Mouse (Mus musculus) right cerebral cortex, postnatal 14 days (tissue): ENCODE measurements around the gene Erc1.

Experiments
- DNase-seq: peaks from one replicate; pipeline ENCODE4 v3.0.0; 2022

Gene Erc1

DNA sequence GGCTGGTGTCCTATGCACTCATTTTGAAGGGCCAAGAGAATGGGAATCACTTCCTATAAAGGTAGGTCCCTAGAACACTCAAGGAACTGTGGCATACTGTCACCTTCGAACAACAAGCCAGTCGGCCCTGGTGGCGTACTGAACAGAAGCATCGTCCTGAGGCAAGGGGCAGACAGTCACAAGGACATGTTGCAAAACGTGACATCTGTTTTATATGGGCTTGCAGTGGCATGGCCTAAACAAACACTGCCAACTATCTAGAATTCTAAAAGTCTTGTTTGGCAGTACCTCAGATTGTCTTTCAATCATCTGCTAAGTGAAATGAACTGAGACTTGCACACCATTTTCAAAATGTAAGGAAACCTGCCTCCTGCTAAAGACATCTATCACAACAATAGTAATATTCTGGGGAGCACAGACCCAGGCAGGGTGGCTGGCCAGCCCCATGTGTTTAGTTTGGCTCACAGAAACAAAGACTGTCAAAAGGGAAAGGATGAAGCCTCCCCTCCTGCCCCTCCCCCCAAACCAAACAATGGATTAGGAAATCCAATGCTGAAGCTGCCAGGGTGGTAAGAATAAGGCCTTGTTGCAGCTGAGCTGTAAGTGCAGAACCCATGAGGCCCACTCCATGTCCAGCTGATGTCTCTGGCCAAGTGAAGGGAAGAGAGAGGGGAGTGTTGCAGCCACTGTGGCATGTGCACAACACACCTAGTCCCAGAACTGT lies 262.2 kb downstream of the Erc1 start:
- DNase-seq = no peak

DNA sequence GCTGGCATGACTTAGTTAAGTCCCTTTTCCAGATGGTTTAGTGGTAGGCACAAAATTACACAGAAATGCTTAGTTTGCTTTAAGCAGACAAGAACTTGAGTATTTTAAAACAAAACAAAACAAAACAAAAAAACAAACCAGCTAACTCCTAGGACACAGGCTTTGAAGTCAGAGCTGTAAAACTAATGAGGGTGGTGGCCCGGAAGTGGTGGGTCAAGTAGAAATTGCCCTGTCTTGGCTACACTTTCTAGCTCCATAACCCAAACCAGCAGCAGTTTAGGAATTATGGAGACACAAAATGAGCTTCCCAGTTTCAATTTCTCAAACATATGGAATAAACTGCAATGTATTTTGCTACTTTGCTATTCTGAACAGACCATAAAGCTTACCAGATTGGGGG lies 263.9 kb downstream of the Erc1 start:
- DNase-seq = no peak

DNA sequence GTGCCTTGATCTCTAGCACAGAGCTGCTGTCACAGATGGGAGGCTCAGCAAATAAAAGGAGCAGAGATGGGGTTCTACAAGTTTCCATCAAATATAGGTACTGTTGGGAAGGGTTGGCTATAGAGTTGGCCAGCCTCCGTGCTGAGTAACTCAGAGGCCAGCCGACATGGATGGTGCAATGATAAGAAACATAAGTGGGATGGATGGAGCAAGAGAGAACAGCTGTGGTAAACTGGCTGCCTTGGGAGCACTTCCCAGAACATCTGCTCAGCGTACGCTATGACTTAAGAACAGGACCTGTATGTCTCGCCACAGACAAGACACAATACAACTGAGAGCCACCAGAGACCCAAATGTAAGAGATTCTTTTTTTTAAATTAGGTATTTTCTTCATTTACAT lies 264.8 kb downstream of the Erc1 start:
- DNase-seq = no peak

DNA sequence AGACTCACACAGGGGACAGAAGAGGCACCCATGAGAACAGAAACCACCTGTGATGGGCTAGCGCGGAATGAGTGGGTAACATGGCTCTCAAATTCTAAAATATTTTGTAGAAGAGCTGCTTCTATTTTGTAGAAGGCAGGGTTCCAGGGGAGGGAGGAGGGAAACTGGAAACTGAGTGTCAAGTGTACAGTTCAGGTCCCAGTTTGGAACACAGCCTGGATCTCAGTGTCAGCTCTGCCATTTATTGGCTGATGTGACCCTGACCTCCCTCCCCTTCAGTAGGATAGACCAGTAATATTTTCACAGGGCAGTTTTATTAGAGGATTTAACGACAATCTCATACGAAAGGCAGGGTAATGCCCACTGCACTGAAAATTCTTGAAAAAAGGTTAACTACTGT lies 271.3 kb downstream of the Erc1 start:
- DNase-seq = no peak

DNA sequence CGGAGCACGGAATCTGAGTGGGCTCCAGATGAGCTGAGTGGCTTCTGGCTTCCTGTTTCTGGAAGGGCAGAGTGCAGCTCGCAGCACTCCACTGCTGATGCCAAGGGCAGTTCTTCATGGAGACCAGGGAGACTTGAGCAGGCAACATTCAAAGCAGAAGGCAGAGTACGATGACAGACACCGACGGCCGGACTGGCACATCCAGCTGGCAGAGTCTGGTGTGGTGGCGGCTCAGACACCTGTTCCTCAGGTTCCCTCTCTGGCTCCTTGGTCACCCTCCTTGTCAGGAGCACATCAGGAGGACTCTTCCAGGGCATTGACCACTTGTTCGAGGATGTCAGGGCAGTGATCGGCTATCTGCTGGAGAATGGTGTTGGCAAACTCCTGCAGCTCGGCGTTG lies 272.6 kb downstream of the Erc1 start:
- DNase-seq = no peak

DNA sequence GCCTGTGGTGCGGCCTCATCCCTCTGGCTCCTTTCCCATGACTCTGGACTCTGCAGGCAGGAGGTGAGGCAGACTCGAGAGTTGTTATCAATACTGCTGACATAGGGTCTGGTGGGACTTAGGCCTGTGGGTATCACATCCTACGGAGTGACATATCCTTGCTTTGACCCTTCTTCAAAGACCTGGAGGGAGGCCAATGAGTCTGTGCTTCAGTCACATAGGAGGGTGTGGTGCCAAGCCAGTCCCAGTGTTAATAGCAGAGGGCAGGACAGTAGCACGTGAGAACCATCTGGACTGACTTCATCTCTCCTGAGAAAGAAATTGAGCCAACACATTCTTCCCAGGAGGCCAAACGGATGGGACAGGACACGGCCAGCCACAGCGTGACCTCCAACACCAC lies 275.7 kb downstream of the Erc1 start:
- DNase-seq = no peak

DNA sequence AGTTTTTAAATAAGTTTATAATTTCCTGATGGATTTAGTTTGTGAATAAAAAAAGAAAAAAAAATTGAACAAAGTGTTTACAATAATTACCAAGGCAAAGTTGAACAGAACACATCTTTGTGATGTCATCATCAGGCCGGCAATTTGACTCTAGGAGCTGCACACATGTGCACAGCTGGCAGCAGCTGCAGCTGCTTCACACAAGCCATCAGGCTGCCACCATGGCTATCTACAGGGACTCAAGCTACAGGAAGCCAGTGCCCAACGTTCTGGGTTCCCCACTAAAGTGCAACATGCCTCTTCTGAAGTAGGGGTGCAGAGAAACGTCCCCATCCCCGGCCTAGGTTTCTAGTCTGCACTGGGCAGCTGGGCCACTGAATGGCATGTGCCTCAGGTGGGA lies 277.2 kb downstream of the Erc1 start:
- no peak for DNase-seq

DNA sequence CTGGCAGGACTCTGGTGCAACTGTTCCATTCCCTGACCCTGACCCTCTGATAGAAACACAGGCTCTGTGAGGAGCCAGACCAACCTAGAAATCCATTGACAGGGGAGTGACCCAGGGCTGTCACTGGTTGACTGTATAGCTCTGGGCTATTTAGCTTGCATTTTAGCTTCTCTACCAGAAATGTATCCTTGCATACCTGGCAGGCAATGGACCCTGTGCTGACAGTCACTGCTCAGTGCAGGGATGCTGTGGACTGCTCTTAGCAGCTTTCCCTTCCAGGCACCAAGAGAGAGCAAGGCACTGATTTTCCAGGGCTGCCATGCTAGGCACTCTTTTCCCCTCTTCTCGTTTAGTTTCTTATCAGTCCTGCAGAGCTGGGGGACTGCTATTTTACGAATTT lies 279.6 kb downstream of the Erc1 start:
- no peak for DNase-seq

DNA sequence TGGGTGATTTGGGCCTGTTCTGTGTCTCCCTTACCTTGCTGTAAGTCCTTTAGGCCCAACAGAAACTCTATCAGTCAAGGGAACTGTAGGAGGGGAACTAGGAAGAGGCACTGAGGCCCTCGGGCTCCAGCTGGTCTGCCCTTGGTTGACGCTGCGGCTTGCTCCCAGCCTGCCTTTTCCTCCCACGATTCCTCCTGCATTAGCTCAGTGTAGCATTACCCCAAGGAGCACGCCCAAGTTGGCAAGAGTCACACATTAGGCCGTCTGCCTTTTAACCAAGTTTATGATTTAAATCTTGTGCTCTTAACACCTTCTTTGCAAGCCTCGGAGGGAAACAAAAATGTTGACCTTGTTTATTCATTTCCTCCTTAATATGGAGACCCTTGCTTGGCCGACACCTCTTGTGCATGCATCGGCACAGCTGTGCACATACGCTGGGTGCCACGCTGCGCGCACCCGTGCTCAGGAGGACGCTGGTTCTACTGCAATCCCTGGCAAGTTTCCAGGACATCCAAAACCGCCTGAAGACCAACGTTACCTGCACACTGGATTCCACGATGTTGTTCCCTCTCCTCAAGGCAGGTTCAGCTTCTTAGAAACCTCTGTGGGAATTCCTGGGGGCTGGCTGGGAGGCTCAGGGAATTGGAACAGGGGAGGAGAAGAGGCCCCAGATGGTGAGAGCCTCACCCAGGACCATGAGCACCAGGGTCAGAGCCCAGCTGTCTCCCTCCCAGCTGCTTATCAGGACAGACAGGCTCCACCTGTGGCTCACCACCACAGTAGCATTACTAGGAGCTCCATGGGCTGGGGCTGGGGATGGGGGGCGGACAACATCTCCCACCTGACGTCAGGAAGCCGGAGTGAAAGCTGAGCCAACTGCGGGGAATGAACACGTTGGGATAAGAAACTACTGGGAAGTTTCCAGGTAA lies 282.3 kb downstream of the Erc1 start:
- DNase-seq = no peak

DNA sequence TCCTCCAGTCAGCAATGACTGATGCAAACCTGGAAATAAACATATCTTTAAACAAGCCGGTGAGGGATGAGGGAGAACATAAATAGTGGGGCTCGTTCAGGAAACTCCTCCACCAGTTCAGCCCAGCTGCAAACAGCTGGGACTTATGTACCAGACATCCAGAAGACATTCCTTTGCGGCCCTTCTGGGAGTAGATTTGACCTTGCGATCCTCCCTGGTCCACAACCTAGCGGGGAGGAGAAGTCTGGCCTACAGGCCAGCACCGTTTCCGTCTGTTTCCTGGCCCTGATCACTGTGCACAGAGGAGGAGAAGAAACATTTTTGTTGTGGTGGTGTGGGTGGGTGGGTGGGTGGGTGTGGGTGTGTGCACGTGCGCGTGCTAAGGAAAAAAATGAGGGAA lies 285.4 kb downstream of the Erc1 start:
- DNase-seq = no peak

DNA sequence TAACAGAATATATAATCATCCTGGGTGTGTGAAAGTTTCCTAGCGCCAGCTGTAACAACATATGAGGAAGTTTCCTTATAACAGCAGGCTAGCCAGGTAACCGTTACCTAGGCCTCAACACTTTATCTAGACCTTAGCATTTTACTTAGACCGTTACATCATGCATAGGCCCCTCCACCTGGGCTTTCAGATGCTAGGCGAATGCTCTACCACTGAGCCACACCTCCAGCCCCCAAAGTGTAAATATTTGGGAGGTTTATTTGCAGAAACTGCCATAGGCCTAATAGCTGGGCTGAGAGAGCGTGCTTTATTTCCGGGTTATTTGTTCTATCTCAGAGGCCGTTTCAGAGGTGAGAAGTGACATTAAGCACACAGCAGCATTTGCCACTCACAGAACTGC lies 289.1 kb downstream of the Erc1 start:
- no peak for DNase-seq

DNA sequence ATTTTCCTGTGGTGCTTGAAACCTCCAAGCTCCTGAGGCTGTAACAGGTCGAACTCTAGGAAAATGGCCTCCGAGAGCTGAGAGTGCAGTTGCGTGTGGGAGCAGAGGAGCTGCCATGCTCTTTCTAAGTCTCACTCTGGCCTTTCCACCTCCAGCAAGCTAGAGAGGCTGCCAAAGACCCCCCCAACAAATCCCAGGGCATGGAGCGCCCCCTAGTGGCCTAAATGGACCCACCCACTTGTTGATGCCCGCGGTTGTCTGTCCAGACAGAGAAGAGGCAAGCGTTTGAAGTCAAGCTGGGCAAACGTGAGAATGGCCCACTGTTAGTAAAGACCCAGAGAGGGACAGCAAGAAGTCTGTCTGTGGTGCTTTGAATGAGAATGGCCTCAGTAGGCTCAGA lies 293.5 kb downstream of the Erc1 start:
- no peak for DNase-seq

DNA sequence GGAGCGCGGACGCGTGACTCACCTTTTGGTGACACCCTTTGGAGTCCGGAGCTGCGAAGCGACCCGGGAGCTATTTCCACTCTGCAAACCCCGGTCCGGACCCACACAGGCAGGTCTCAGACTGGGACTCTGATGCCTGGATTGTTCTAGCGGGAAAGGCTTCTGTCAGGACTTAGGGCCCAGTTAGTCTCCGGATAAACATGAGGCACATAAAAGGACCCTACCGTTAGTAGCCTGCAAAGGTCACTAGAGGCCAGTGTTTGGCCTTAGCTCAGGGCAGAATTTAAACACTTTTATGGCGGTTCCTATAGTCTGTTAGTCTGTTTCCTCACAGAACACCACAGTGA lies 303.5 kb downstream of the Erc1 start:
- no peak for DNase-seq

DNA sequence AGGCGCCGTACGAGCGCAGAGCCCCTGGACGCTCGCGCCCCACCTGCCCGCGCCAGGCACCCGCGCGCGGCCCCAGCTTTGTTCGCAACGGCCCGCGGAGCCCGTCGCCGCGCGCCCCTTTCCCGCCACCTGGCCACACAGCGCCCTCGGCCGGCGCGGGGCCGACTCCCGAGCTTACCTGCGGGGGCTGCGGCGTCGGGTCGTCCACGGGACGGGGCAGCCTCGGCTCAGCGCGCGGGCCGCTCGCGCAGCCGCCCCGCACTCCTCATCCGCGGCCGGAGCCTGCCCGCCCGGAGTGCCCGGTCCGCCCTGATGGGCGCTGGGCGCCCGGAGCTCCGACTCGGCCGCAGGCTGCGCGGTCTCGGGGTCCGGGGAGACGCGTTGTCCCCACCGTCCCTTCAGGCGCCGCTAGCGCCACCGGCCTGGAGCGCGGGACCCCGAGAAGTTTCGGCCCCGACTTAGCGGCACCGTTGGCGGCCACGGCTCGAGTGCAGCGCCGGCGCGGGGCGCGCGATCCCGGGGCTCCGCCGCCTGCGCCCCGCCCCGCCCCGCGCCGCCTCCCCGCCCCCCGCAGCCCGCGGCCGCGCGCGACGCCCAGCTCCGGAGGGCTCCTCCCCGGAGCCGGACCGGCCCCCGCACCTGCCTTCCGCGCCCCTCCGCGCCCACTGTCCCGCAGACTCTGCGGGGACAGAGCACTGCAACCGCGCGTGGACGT lies 304.0 kb downstream of the Erc1 start, which contains the start of gene Wnt5b:
Wnt5b (minus strand) TSS at position 545 of the 715 bp plus-strand sequence.
- DNase-seq = no peak

DNA sequence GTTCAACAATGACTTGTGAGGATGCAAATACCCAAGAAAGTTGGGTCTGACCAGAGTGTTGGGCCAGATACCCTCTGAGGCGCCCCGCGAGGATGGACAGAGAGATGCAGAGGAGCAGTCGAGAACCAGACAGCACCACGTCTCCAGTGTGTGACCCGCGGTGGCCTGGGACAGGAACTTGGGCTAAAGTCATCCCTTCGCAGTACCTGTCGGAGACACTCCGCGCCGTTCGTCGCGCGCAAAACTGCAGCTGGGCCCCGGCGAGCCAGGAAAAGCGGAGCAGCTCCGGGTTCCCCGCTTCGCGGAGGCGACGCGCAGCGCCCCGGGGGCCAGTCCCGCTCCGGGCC lies 304.5 kb downstream of the Erc1 start:
- DNase-seq = peak; percentile 17

DNA sequence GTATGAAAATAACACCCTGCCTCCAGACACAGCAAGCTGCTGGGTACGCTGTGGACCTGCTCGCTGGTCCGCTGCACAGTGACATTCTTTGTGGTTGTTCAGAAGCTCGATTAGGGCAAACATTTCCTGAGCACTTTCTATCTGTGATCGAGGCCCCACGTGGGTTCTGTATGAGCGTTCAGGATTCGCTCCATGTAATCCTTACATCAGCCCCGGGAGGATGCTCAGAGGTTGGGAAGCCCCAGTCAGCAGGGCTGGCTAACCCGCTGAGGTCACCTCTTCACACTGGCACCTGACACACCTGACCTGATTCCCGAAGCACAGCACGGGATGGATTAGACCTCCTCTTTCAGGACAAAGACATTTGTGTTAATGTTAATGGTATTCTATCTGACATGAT lies 312.1 kb downstream of the Erc1 start:
- DNase-seq = no peak

DNA sequence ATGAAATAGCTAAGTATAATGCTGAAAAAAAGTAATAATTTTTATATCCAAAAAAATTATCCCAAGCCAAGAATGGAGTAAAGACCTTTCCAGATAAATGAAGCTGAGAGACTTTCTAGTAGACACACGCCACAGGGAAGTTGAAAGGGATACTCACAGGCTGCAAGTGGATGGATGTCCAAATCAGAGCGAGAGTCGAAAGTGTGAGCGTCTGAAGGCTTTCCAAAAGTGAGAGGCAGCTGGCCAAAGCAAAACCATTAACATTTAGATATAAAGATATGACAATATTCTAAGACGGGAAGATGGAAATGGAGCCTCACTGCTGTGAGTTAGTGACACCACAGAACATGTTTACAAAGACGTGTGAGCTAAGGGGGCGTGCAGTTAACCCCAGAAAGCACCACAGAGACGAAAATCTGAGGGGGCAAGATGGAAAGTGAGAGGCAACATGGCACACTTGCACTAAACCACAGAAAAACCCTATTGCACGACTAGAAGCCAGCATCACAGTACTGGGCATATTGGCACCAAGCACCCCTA lies 314.7 kb downstream of the Erc1 start:
- no peak for DNase-seq

DNA sequence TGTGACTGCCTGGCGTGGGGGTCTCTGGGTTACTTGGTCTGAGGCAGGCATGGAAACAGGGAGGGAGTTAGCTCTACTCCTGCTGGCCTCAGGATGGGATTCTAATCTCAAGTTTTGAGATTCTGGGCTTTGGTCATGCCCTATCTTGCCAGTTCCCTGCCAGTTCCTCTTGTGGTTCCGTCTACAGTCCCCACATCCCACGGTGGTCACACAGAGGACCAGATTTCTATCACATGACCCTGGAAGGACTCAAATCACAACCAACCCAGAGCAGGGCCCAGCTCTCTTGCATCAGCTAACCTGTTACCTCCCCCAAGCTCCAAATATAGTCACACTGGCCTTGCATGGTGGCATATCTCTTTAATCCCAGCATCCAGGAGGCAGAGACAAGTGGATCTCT lies 318.3 kb downstream of the Erc1 start:
- no peak for DNase-seq

DNA sequence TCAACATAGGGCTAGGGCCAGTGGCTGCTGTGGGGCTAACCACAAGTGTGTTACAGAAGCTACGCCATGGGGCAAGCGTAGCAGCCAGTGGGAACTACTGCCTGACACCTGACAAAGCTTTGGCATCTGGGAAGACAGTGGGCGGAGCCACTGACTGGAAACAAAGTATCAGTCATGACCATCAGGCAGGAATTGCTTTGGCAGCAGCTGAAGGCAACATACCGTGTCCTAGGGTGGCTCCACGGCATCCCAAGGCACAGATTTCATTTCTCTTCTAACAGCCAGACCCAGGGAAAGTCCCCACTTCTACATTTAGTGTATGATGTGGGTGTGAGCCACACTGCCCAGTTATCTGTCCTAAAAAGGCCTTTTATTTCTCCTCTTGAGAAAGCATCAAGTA lies 321.5 kb downstream of the Erc1 start:
- DNase-seq = no peak

DNA sequence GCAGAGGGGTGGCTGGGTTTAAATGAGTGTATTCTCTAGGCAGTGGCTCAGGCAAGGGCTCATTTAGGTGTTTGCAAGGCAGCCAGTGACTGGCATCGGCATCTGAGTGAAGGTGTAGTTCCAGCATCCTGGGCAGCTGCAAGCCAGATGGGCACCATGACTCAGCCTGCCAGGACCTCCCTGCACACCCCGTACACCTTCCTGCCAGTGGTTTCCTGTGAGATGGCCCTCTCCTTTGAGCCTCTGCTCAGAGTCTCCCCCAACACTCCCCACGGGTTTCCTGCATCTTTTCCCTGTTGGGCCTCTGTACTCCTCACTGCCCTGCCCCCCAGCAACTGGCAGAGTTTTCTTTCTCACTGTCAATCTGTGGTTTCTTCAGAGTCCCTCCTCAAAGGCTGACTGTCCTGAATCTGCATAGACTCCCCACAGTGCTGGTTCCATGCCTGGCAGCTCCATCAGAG lies 326.0 kb downstream of the Erc1 start:
- DNase-seq = no peak

DNA sequence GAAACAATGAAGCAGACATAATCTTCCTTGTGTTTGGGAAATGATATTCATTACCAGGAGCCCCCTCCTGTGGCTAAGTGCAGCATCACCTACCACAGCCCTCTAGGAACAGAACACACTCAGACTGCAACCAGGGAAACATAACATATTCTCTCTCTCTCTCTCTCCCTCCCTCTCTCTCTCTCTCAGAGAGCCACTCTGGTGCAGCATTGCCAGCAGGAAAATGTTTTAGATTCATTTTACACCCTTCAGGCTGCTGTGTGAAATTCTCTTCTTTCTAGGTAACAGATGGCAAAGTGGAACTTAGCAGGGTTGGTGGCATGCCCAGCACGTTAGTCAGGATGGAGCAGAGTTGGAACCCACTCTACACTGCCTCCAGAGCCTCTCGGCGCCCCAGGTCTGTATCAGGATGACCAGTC lies 326.5 kb downstream of the Erc1 start:
- peak; percentile 34 for DNase-seq
